Mouse (Mus musculus) C2C12 (cell line): ENCODE data around the gene Tbc1d9. TPM values are rescaled to one million over a fixed set of nuclear protein-coding genes. Genes with fewer than 3 reads are reported as not detected.

Experiments used
- H3K27me3 ChIP-seq: one replicate; pipeline ENCODE4 v1.6.1; 2011; ENCODE audit not compliant: control insufficient read depth, insufficient read depth, insufficient read length
- H3K36me3 ChIP-seq: one replicate; pipeline ENCODE4 v1.6.1; 2011; ENCODE audit not compliant: control insufficient read depth, insufficient read depth
- H3K4me3 ChIP-seq: one replicate; pipeline ENCODE4 v1.5.1; 2011; ENCODE audit warnings: mild to moderate bottlenecking, control low read depth; ENCODE audit not compliant: poor library complexity, insufficient read depth, severe bottlenecking
- H3K79me2 ChIP-seq: one replicate; pipeline ENCODE4 v1.6.1; 2011; ENCODE audit not compliant: control insufficient read depth, insufficient read depth
- H3K79me3 ChIP-seq: one replicate; pipeline ENCODE4 v1.6.1; 2011; ENCODE audit warnings: low read depth, control low read depth
- H3ac ChIP-seq: one replicate; pipeline ENCODE3; 2011; ENCODE audit warnings: low read depth; ENCODE audit not compliant: control insufficient read depth, insufficient read length
- CEBPB ChIP-seq: IDR thresholded peaks from one replicate; pipeline ENCODE4 v1.6.1; 2011; ENCODE audit warnings: low read depth, mild to moderate bottlenecking, control low read depth, moderate library complexity
- CTCF ChIP-seq: IDR thresholded peaks from one replicate; pipeline ENCODE4 v1.5.1; 2011; ENCODE audit not compliant: control insufficient read depth, insufficient read depth, insufficient read length
- FOSL1 ChIP-seq: IDR thresholded peaks from one replicate; pipeline ENCODE4 v1.8.0; 2011; ENCODE audit warnings: mild to moderate bottlenecking, low read length; ENCODE audit not compliant: poor library complexity, insufficient read depth, severe bottlenecking
- MAX ChIP-seq: IDR thresholded peaks from one replicate; pipeline ENCODE4 v1.6.1; 2011; ENCODE audit warnings: mild to moderate bottlenecking, control low read depth
- MYOD1 ChIP-seq: IDR thresholded peaks from one replicate; pipeline ENCODE4 v1.6.1; 2011; ENCODE audit warnings: low read depth; ENCODE audit not compliant: control insufficient read depth, insufficient read length
- MYOG ChIP-seq: IDR thresholded peaks from one replicate; pipeline ENCODE4 v1.6.1; 2011; ENCODE audit not compliant: control insufficient read depth, insufficient read length; ENCODE audit errors: extremely low read depth
- USF1 ChIP-seq: IDR thresholded peaks from one replicate; pipeline ENCODE4 v1.6.1; 2011; ENCODE audit warnings: low read depth, mild to moderate bottlenecking, control low read depth, moderate library complexity
- polyA plus RNA-seq: library from polyadenylated mRNA; unstranded; fragments of >200 nt; fragmentation: generic; extraction: Trizol; gene quantifications from one replicate; pipeline ENCODE4 v1.2.1, GENCODE M21; 2012; ENCODE audit warnings: missing spikeins

The Tbc1d9 gene
- polyA plus RNA-seq, 1 experiment: 0.55 TPM

GRCm38 (mm10) chr8:83210676-83211075 is 45.5 kb downstream of the Tbc1d9 start:
- no peak for TF ChIP-seq CTCF
- TF ChIP-seq FOSL1: no peak
- no peak for TF ChIP-seq MAX
- no peak for TF ChIP-seq MYOG
- no peak for TF ChIP-seq USF1
- TF ChIP-seq CEBPB: no peak
- no peak for TF ChIP-seq MYOD1
- no peaks in the 10 kb centered on the region for H3K27me3 ChIP-seq

GRCm38 (mm10) chr8:83215065-83215464 is 49.9 kb downstream of the Tbc1d9 start:
- TF ChIP-seq FOSL1: no peak
- no peak for TF ChIP-seq MAX
- no peak for TF ChIP-seq USF1
- TF ChIP-seq MYOG: no peak
- no peak for TF ChIP-seq CTCF
- no peak for TF ChIP-seq CEBPB
- no peak for TF ChIP-seq MYOD1
- Histone ChIP-seq H3K27me3 (peaks cover 4% of the 10 kb centered on the region), H3K4me3 (no peak overlapping the region), H3ac (no peak overlapping the region), H3K79me2 (no peaks in the 10 kb centered on the region), H3K36me3 (no peaks in the 10 kb centered on the region), H3K79me3 (no peaks in the 10 kb centered on the region)

More at GRCm38 (mm10) chr8:83210676-83211075, 45.5 kb downstream of the Tbc1d9 start:
- Histone ChIP-seq H3K79me3 (no peaks in the 10 kb centered on the region), H3K79me2 (no peaks in the 10 kb centered on the region), H3K4me3 (no peak overlapping the region), H3ac (no peak overlapping the region), H3K36me3 (no peaks in the 10 kb centered on the region)

- no peaks in the 10 kb centered on the region for H3K79me2 ChIP-seq
- no peak overlapping the region for H3ac ChIP-seq
- H3K4me3 ChIP-seq: no peak overlapping the region
- H3K36me3 ChIP-seq: no peaks in the 10 kb centered on the region
- H3K79me3 ChIP-seq: no peaks in the 10 kb centered on the region
- peaks cover 4% of the 10 kb centered on the region for H3K27me3 ChIP-seq
- no peak for TF ChIP-seq CEBPB
- TF ChIP-seq MYOD1: no peak
- no peak for TF ChIP-seq CTCF
- no peak for TF ChIP-seq MAX
- no peak for TF ChIP-seq MYOG
Measured at GRCm38 (mm10) chr8:83216520-83216919, 51.4 kb downstream of the Tbc1d9 start.

GRCm38 (mm10) chr8:83217196-83217595 is 52.0 kb downstream of the Tbc1d9 start:
- Histone ChIP-seq H3K79me3 (no peaks in the 10 kb centered on the region), H3K27me3 (peaks cover 4% of the 10 kb centered on the region), H3K79me2 (no peaks in the 10 kb centered on the region), H3K36me3 (no peaks in the 10 kb centered on the region), H3K4me3 (no peak overlapping the region), H3ac (no peak overlapping the region)
- no peak for TF ChIP-seq MYOD1
- TF ChIP-seq FOSL1: no peak
- TF ChIP-seq CEBPB: no peak
- no peak for TF ChIP-seq MAX
- TF ChIP-seq USF1: no peak
- no peak for TF ChIP-seq MYOG
- no peak for TF ChIP-seq CTCF

GRCm38 (mm10) chr8:83217891-83218290 is 52.7 kb downstream of the Tbc1d9 start:
- Histone ChIP-seq H3K79me3 (no peaks in the 10 kb centered on the region), H3K27me3 (peaks cover 4% of the 10 kb centered on the region), H3K36me3 (no peaks in the 10 kb centered on the region), H3ac (no peak overlapping the region), H3K79me2 (no peaks in the 10 kb centered on the region), H3K4me3 (no peak overlapping the region)
- TF ChIP-seq MYOG (no peak), MYOD1 (no peak), CTCF (no peak), FOSL1 (no peak), USF1 (no peak), MAX (no peak), CEBPB (no peak)

- Histone ChIP-seq H3K79me3 (no peaks in the 10 kb centered on the region), H3K4me3 (no peak overlapping the region), H3ac (no peak overlapping the region), H3K27me3 (peaks cover 4% of the 10 kb centered on the region), H3K79me2 (no peaks in the 10 kb centered on the region), H3K36me3 (no peaks in the 10 kb centered on the region)
- TF ChIP-seq USF1 (no peak), CTCF (no peak)
Measured at GRCm38 (mm10) chr8:83219392-83219791, 54.2 kb downstream of the Tbc1d9 start.
